Mouse (Mus musculus) G1E (cell line): ENCODE results near the gene Dlgap1.

Experiments used
- CTCF ChIP-seq: IDR thresholded peaks from 2 replicates; pipeline ENCODE4 v1.5.1; 2012; ENCODE audit warnings: low read depth, low read length, inconsistent platforms, mixed read lengths
- GATA1 ChIP-seq: IDR thresholded peaks from 2 replicates; pipeline ENCODE4 v1.6.1; 2012; ENCODE audit warnings: borderline replicate concordance, low read length, inconsistent platforms, mixed read lengths
- POLR2AphosphoS5 ChIP-seq: IDR thresholded peaks from 2 replicates; pipeline ENCODE4 v1.6.1; 2012; ENCODE audit warnings: low read depth, low read length, inconsistent platforms; ENCODE audit not compliant: insufficient replicate concordance
- TAL1 ChIP-seq: conservative IDR thresholded peaks from 2 replicates; pipeline ENCODE4 v1.6.1; 2012; ENCODE audit warnings: low read depth, low read length, inconsistent platforms, mixed read lengths

DNA sequence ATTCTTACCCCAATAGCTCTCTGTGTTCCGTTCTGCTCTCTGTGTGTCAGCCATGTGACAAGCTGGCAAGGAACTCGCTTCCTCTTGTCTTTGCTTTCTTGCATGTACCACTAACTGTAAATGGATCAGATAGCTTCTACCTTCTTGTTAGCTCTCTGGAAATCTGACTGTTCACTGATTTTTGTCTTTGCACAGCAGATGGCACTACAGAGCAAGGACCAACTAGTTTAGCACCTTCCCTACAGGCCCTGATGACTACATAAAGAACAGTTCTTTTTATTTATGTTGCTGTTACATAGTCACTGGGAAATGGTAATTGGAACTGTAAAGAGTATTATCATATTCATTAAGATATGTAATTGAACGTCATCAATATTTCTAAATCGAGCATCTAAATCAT, 408.1 kb downstream of the Dlgap1 start:
- TF ChIP-seq CTCF (no peak), TAL1 (no peak), GATA1 (no peak), POLR2AphosphoS5 (no peak)
